Mouse (Mus musculus) CH12F3 (cell line): ENCODE results near the gene Gm14190.
"Not testable (repeated sequence)": the region's sequence is repeated elsewhere in the genome, so short reads cannot be mapped to it uniquely, and the experiment has no call there.

Source experiments
- in situ Hi-C: fragments of 300-500 bp; cut with MboI; formaldehyde crosslinking; loops from 2 replicates; pipeline ENCODE4 v1.14.3; 2020; ENCODE audit warnings: low sequenced_read_pairs

The Gm14190 gene

DNA sequence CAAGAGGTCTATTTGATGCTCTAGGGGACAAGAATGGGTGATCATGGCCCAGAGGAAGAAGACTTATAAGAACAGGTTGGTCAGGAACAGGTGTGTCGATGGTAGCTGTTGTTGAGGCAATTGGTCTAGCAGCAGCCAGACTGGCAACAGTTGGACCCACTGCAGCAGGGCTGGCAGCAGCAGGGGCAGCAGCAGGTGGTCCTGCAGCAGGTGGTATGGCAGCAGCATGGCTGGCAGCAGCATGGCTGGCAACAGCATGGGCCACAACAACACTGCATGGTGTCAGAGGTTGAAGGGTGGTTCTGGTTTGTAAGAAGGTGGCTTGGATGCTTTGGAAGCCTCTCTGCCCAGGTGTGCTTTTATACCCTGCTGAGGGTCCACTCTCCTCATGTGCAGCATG lies at the start of gene Gm14190:
Gene Gm14190 (minus strand): TSS at position 278 of the 400 bp plus-strand sequence.
- in situ Hi-C loops, result no loop called here

DNA sequence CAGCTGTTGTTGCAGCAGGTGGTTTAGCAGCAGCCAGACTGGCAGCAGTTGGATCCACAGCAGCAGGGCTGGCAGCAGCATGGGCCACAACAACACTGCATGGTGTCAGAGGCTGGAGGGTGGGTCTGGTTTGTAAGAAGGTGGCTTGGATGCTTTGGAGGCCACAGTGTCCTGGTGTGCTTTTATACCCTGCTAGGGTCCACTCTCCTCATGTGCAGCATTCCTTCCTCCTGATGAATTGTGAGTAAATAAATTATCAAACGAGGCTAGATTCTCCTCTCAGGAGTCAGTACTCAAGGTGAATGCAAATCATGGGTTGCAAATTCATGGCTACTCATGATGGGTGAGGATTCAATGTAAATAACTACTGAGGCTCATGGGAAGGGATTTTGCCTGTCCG lies 43.6 kb upstream of the Gm14190 start, which contains the start of gene Gm14180:
Gene Gm14180 (minus strand): TSS at position 101 of the 400 bp plus-strand sequence.
- in situ Hi-C loops, result no loop called here

DNA sequence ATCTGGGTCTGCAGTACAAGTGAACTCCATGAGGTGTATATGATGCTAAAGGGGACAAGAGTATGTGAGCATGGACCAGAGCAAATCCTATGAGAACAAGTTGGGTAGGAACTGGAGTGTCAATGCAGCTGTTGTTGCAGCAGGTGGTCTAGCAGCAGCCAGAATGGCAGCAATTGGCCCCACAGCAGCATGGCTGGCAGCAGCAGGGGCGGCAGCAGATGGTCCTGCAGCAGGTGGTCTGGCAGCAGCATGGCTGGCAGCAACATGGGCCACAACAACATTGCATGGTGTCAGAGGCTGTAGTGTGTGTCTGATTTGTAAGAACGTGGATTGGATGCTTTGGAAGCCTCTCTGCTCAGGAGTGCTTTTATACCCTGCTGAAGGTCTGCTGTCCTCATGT lies 33.5 kb upstream of the Gm14190 start:
- in situ Hi-C loops, result no loop called here

DNA sequence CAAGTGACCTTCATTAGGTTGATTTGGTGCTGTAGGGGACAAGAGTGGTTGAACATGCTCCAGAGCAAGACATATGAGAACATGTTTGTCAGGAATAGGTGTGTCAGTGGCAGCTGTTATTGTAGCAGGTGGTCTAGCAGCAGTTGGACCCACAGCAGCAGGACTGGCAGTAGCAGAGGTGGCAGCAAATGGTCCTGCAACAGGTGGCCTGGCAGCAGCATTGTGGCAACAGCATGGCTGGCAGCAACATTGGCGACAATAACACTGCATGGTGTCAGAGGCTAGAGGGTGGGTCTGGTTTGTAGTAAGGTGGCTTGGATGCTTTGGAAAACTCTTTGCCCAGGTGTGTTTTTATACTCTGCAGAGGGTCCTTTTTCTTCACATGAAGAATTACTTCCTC lies 28.2 kb upstream of the Gm14190 start:
- in situ Hi-C loops, result no loop called here

GRCm38 (mm10) chr11:99685235-99685634 lies 5.3 kb downstream of the Gm14190 start:
- in situ Hi-C loops, result not testable (repeated sequence)

GRCm38 (mm10) chr11:99683481-99683880 lies 7.1 kb downstream of the Gm14190 start:
- in situ Hi-C loops, result no loop called here

DNA sequence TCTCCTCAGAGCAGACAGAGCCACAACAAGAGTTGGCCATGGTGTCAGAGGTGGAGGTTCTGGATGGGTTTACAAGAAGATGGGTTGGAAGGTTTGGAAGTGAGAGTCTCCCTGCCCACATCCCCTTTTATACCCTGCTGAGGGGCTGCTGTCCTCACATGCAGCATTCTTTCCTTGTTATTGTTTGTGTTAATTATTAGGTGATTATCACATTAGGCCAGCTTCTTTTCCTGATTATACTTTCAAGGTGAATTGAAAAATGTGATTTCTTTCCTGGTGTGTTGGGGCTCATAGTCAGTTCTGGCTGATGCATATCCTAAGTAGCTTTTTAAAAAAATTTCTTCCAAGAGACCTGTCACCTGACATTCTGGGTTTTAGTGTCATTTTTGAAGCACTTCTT lies 24.7 kb downstream of the Gm14190 start, which contains the start of gene Krtap4-6:
Gene Krtap4-6 (minus strand): TSS at position 101 of the 400 bp plus-strand sequence.
- in situ Hi-C loops, result no loop called here

DNA sequence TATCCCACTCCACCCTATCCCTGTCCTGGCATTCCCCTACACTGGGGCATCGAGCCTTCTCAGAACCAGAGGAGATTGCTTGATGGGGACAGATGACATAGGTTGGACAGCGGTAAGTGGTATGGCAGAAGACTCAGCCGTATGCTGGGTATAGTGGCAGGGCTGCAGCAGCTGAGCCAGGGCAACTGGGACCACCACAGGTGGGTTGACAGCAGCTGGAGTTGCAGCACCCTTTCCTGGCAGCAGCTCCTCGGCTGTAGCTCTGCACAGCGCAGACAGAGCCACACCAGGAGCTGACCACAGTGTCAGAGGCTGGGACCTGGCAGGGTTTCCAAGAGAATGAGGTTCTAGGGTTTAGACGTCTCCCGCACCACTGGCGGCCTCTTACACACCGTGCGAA lies 27.7 kb downstream of the Gm14190 start:
- in situ Hi-C loops, result no loop called here

GRCm38 (mm10) chr11:99659256-99659655 lies 31.3 kb downstream of the Gm14190 start:
- in situ Hi-C loops, result no loop called here

- in situ Hi-C loops, result not testable (repeated sequence)
Observed at GRCm38 (mm10) chr11:99658467-99659010, 32.0 kb downstream of the Gm14190 start, which contains the start of gene Gm11563. TSS of gene Gm11563 (minus strand) at chr11:99658960.

- in situ Hi-C loops, result no loop called here
Observed at GRCm38 (mm10) chr11:99657051-99657450, 33.5 kb downstream of the Gm14190 start.

DNA sequence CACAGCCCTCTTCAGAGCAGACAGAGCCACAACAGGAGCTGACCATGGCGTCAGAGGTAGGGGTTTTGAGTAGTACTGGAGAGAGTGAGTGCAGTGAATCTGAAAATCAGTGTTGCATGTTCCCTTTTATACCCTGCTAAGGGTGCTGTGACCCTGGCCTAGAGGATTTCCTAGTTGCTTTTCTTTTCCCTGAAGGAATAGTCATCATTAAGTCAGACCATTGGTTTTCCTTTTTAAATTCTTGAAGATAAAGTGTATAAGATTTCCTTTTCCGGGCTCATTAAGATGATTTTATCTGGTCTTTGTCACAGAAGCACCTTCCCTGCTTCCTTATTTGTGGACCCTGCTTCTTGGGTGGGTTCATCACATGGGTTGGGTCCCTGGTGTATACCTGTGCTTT lies 40.4 kb downstream of the Gm14190 start, which contains the start of gene Gm11555:
Gene Gm11555 (minus strand): TSS at position 101 of the 400 bp plus-strand sequence.
- in situ Hi-C loops, result no loop called here

DNA sequence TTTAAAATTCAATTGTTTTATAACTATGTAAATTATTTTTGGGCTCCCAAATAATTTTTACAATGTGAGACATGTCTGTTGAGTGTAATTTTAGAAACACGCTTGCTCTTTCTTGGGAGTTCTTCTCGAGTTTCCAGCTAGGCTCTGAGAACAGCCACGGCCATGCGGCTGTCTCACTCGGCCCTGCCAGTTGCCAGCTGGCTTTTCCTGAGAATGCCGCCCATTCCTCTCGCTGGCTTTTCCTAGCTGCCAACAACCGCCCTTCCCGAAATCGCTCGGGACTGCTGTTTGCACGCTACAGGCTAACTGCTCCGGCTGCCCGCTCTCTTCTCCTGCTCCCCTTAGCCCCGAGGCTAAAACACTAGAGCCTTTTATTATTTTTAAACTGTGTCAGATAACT lies 44.1 kb downstream of the Gm14190 start:
- in situ Hi-C loops, result no loop called here

DNA sequence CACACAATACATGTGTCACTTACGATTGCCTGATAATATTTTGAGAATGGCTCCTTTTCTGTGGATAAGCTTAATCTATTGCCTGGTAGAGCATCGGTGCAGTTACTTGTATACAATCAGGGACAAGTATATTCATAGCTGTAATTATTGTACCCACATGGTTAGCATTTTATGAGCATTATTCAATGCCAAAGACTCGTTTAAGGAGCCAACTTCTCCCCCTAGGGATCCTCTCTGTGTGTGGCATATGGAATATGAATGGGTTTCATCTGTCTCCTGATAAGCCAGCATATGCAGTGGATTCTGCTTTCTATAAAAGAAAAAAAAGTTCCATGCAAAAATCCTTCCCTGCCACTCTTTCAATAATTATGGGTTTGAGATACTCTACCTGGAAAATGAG lies 46.2 kb downstream of the Gm14190 start:
- in situ Hi-C loops, result no loop called here

DNA sequence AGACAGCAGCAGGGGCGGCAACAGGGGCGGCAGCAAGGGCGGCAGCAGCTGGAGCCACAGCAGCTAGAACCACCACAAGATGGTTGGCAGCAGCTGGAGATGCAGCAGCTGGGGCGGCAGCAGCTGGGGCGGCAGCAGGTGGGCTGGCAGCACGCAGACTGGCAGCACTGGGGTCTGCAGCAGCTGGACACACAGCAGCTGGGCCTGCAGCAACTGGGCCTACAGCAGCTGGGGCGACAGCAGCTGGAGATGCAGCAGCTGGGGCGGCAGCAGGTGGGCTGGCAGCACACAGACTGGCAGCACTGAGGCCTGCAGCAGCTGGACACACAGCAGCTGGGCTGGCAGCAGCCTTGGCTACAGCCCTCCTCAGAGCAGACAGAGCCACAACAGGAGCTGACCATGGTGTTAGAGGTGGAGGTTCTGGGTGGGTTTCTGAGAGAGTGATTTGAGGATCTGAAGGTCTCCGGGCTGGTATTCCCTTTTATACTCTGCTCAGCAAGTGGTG lies 46.9 kb downstream of the Gm14190 start, which contains the start of gene Krtap4-7:
Gene Krtap4-7 (minus strand): TSS at position 455 of the 505 bp plus-strand sequence.
- in situ Hi-C loops, result not testable (repeated sequence)

GRCm38 (mm10) chr11:99640926-99641325 lies 49.6 kb downstream of the Gm14190 start:
- in situ Hi-C loops, result no loop called here
